Mouse (Mus musculus) stomach, embryonic 15.5 days (tissue): ENCODE results near the gene Wdfy2. TPM values are rescaled to one million over a fixed set of nuclear protein-coding genes. Genes with fewer than 3 reads are reported as not detected.
"Not testable (repeated sequence)": the region's sequence is repeated elsewhere in the genome, so short reads cannot be mapped to it uniquely, and the experiment has no call there.

ENCODE experiments used
- ATAC-seq: fragments of 200-750 bp; cut with Nextera tagmentation; 2 replicates; pipeline ENCODE4 v1.8.0; 2017; ENCODE audit warnings: low read depth, moderate number of reproducible peaks, moderate TSS enrichment; ENCODE audit not compliant: insufficient read depth, low FRiP score
- H3K27ac ChIP-seq: fragments of 300-500 bp; sonication (generic); 2 replicates; pipeline ENCODE4 v1.5.1; 2015; ENCODE audit warnings: mild to moderate bottlenecking, inconsistent platforms
- H3K27me3 ChIP-seq: fragments of 300-500 bp; sonication (generic); replicated peaks from 2 replicates; pipeline ENCODE4 v1.6.1; 2015; ENCODE audit warnings: inconsistent platforms
- H3K36me3 ChIP-seq: fragments of 300-500 bp; sonication (generic); 2 replicates; pipeline ENCODE4 v1.6.1; 2015; ENCODE audit warnings: inconsistent platforms
- H3K4me1 ChIP-seq: fragments of 300-500 bp; sonication (generic); 2 replicates; pipeline ENCODE4 v1.6.1; 2015; ENCODE audit warnings: inconsistent platforms
- H3K4me2 ChIP-seq: fragments of 300-500 bp; sonication (generic); 2 replicates; pipeline ENCODE4 v1.6.1; 2015; ENCODE audit warnings: mild to moderate bottlenecking, inconsistent platforms
- H3K4me3 ChIP-seq: fragments of 300-500 bp; sonication (generic); replicated peaks from 2 replicates; pipeline ENCODE4 v1.5.1; 2015; ENCODE audit warnings: inconsistent platforms
- H3K9ac ChIP-seq: fragments of 300-500 bp; sonication (generic); 2 replicates; pipeline ENCODE4 v1.6.1; 2015; ENCODE audit warnings: inconsistent platforms
- H3K9me3 ChIP-seq: fragments of 300-500 bp; sonication (generic); 2 replicates; pipeline ENCODE4 v1.6.1; 2016; ENCODE audit warnings: inconsistent platforms
- WGBS: fragments of 180-500 bp; shearing (Covaris S2); methylation state at CpG from one replicate; pipeline ENCODE4 v1.1.7; 2015; 5-methylcytosine and 5-hydroxymethylcytosine counted together
- polyA plus RNA-seq: library from polyadenylated mRNA; unstranded; fragments of >200 nt; fragmentation: Nextera tagmentation; extraction: Ambion mirVana; gene quantifications from 2 replicates; pipeline ENCODE4 v1.2.1, GENCODE M21; 2015

The Wdfy2 gene
- polyA plus RNA-seq, 1 experiment from 2014 or later = 5.0 TPM

DNA sequence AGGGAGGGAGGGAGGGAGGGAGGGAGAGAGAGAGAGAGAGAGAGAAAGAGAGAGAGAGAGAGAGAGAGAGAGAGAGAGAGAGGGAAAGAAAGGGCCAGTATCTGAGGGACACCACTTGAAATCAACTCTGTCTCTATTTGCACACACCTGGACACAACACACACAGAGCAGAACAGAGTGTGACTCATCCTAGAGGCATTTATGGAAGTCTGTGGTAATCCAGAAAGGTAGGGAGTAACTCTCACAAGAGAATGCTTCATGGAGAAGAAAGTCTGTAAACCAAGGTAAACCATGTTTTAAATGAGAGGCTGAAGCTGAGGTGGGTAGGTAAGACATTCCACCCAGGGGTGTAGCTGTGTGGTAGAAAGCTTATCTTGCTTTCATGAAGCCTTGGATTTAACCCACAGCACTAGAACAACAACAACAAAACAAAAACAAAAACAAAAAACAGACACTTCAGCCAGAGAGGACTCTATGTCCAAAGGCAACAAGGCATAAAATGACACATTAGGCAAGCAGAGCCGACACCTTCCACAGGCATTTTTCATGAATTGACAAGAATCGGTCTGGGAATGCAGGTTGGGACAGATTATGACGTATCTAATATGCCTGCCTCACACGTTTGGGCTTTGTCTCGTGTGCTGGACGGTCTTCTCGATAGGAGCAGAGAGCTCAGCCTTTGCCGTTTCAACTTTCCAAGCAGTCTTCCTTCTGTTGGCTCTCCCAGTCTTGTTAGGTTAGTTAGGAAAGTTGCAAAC is 11.7 kb upstream of the Wdfy2 start:
- no peaks in the 10 kb centered on the region for H3K36me3 ChIP-seq
- H3K27ac ChIP-seq = no peak overlapping the region
- H3K9me3 ChIP-seq = no peaks in the 10 kb centered on the region
- 65% methylated on average over 8 of the region's 8 CpGs for WGBS
- no peak for ATAC-seq
- no peaks in the 10 kb centered on the region for H3K27me3 ChIP-seq
- no peak overlapping the region for H3K9ac ChIP-seq
- no peak overlapping the region for H3K4me3 ChIP-seq
- no peaks in the 10 kb centered on the region for H3K4me1 ChIP-seq
- no peak overlapping the region for H3K4me2 ChIP-seq

GRCm38 (mm10) chr14:62829291-62829690 is 8.2 kb upstream of the Wdfy2 start:
- H3K4me1 ChIP-seq = no peaks in the 10 kb centered on the region
- no peaks in the 10 kb centered on the region for H3K27me3 ChIP-seq
- ATAC-seq = no peak
- no peak overlapping the region for H3K4me3 ChIP-seq
- no peak overlapping the region for H3K27ac ChIP-seq
- H3K4me2 ChIP-seq = no peak overlapping the region
- WGBS = 50% methylated on average over 6 of the region's 6 CpGs
- H3K36me3 ChIP-seq = no peaks in the 10 kb centered on the region
- no peaks in the 10 kb centered on the region for H3K9me3 ChIP-seq
- H3K9ac ChIP-seq = no peak overlapping the region

GRCm38 (mm10) chr14:62831691-62832275 is 5.7 kb upstream of the Wdfy2 start:
- Histone ChIP-seq H3K27me3 (no peaks in the 10 kb centered on the region), H3K9me3 (no peaks in the 10 kb centered on the region), H3K9ac (no peak overlapping the region), H3K4me1 (no peaks in the 10 kb centered on the region), H3K27ac (no peak overlapping the region), H3K4me3 (no peak overlapping the region), H3K36me3 (no peaks in the 10 kb centered on the region), H3K4me2 (no peak overlapping the region)
- 88% methylated on average over 3 of the region's 3 CpGs for WGBS
- no peak for ATAC-seq

GRCm38 (mm10) chr14:62833036-62833435 is 4.4 kb upstream of the Wdfy2 start:
- Histone ChIP-seq H3K9ac (no peak overlapping the region), H3K4me1 (no peaks in the 10 kb centered on the region), H3K9me3 (no peaks in the 10 kb centered on the region), H3K4me2 (no peak overlapping the region), H3K27ac (no peak overlapping the region), H3K27me3 (no peaks in the 10 kb centered on the region), H3K4me3 (no peak overlapping the region), H3K36me3 (no peaks in the 10 kb centered on the region)
- ATAC-seq = no peak
- WGBS = 62% methylated on average over 7 of the region's 7 CpGs

- Histone ChIP-seq H3K9ac (no peak overlapping the region), H3K9me3 (no peaks in the 10 kb centered on the region), H3K4me1 (no peaks in the 10 kb centered on the region), H3K27ac (no peak overlapping the region), H3K36me3 (no peaks in the 10 kb centered on the region), H3K27me3 (no peaks in the 10 kb centered on the region), H3K4me3 (no peak overlapping the region), H3K4me2 (no peak overlapping the region)
- ATAC-seq = no peak
- WGBS = 48% methylated on average over 3 of the region's 3 CpGs
Measured at GRCm38 (mm10) chr14:62833541-62833940, 3.9 kb upstream of the Wdfy2 start.

DNA sequence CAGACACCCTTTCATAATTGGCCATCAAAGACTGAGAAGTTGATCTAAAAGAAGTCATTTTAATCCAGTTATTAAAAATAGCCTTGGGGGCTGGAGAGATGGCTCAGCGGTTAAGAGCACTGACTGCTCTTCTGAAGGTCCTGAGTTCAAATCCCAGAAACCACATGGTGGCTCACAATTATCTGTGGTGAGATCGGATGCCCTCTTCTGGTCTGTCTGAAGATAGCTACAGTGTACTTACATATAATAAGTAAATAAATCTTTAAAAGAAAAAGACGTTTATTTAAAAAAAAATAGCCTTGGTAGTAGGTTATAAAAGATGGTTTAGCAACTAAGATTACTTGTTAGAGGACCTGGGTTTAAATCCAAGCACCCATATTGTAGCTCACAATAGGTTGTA is 1.7 kb upstream of the Wdfy2 start:
- not testable (repeated sequence) for H3K9me3 ChIP-seq, ATAC-seq, H3K4me3 ChIP-seq, H3K27ac ChIP-seq, H3K27me3 ChIP-seq, H3K4me2 ChIP-seq, H3K9ac ChIP-seq, H3K4me1 ChIP-seq, H3K36me3 ChIP-seq
- 75% methylated on average over 3 of the region's 3 CpGs for WGBS

DNA sequence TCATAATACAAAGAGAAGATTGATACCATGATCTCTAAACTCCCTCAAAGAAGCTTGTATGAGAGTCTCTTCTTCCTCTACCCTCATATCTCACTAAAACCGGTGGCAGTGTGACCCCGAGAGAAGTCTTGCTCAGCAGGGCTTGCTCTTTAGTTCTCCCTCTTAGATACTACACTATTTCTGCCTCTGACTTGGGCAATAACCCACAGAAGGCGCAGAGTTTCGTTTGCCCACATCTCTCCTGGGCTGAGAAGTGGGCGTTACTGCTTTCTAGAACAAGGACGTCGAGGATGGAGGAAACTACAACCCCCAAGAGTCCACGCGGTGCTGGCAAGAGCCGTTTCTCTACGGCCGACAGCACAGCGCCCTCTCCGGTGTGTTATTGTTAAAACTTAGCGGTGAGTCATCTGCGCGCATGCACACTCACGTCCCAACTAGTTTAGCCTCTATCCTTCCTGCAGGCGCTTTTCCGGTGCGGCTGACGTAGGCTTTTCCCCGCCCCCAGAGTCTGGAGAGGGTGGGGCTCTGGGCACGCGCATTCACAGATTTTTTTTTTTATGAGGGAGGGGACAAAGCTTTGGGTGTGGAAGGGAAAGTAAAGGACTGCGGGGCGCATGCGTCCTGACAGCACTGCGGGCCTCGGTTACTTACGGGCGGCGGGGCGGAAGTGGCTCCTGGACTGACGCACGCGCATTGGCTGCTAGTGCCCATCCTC is 395 bp upstream of the Wdfy2 start:
- H3K27me3 ChIP-seq = no peaks in the 10 kb centered on the region
- 0 out of 2 replicates have a peak, but pooled peaks cover 3% of the 10 kb centered on the region for H3K36me3 ChIP-seq
- peak; percentile 96 for ATAC-seq
- H3K9ac ChIP-seq = no peak overlapping the region
- H3K4me1 ChIP-seq = no peaks in the 10 kb centered on the region
- WGBS = under 1% methylated on average over 37 of the region's 37 CpGs
- no peaks in the 10 kb centered on the region for H3K9me3 ChIP-seq
- H3K4me2 ChIP-seq = peak overlapping the region; percentile 71
- peak overlapping the region; percentile 79 for H3K4me3 ChIP-seq
- H3K27ac ChIP-seq = peak overlapping the region; percentile 40; the same call in 1 of the 2 replicates

GRCm38 (mm10) chr14:62838336-62838735 is 858 bp downstream of the Wdfy2 start:
- Histone ChIP-seq H3K9me3 (no peaks in the 10 kb centered on the region), H3K4me3 (peak overlapping the region; percentile 79), H3K9ac (peak overlapping the region; percentile 63; the same call in 1 of the 2 replicates), H3K36me3 (0 out of 2 replicates have a peak, but pooled peaks cover 3% of the 10 kb centered on the region), H3K27me3 (no peaks in the 10 kb centered on the region), H3K27ac (peak overlapping the region; percentile 68; the same call in 1 of the 2 replicates), H3K4me1 (no peaks in the 10 kb centered on the region), H3K4me2 (peak overlapping the region; percentile 50)
- WGBS = 13% methylated on average over 9 of the region's 9 CpGs
- ATAC-seq = no peak

- no peak overlapping the region for H3K27ac ChIP-seq
- H3K9ac ChIP-seq = no peak overlapping the region
- no peaks in the 10 kb centered on the region for H3K27me3 ChIP-seq
- no peak for ATAC-seq
- H3K4me3 ChIP-seq = no peak overlapping the region
- peaks cover 14% of the 10 kb centered on the region for H3K4me1 ChIP-seq
- no peaks in the 10 kb centered on the region for H3K9me3 ChIP-seq
- H3K36me3 ChIP-seq = 0 out of 2 replicates have a peak, but pooled peaks cover 3% of the 10 kb centered on the region
- H3K4me2 ChIP-seq = no peak overlapping the region
Measured at GRCm38 (mm10) chr14:62841726-62842125, 4.2 kb downstream of the Wdfy2 start.

GRCm38 (mm10) chr14:62842495-62842894 is 5.0 kb downstream of the Wdfy2 start:
- no peaks in the 10 kb centered on the region for H3K27me3 ChIP-seq
- H3K9me3 ChIP-seq = no peaks in the 10 kb centered on the region
- no peak overlapping the region for H3K4me3 ChIP-seq
- 0 out of 2 replicates have a peak, but pooled peaks cover 3% of the 10 kb centered on the region for H3K36me3 ChIP-seq
- no peak overlapping the region for H3K9ac ChIP-seq
- no peak overlapping the region for H3K4me2 ChIP-seq
- no peak for ATAC-seq
- peaks cover 14% of the 10 kb centered on the region for H3K4me1 ChIP-seq
- no peak overlapping the region for H3K27ac ChIP-seq

DNA sequence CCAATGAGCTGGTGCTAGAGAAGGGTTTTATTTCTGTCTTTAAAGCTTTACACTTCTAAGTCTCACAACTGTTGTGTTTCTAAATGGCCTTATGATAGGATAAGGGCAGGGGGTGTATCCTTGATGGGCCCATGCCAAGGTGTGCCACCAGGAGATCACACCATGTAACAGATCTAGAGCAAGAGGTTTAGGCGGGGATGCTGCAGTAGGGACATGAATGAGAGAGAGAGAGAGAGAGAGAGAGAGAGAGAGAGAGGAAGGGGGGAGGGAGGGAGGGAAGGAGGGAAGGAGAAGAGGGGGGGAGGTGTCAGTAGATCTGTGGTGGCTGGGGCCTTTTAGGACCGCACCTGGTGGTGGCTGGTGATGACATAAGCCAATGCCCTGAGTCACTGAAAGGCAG is 5.5 kb downstream of the Wdfy2 start:
- peaks cover 14% of the 10 kb centered on the region for H3K4me1 ChIP-seq
- 65% methylated on average over 2 of the region's 2 CpGs for WGBS
- no peak overlapping the region for H3K9ac ChIP-seq
- no peak overlapping the region for H3K4me3 ChIP-seq
- H3K9me3 ChIP-seq = no peaks in the 10 kb centered on the region
- no peak overlapping the region for H3K4me2 ChIP-seq
- ATAC-seq = no peak
- H3K27ac ChIP-seq = no peak overlapping the region
- 0 out of 2 replicates have a peak, but pooled peaks cover 3% of the 10 kb centered on the region for H3K36me3 ChIP-seq
- no peaks in the 10 kb centered on the region for H3K27me3 ChIP-seq

DNA sequence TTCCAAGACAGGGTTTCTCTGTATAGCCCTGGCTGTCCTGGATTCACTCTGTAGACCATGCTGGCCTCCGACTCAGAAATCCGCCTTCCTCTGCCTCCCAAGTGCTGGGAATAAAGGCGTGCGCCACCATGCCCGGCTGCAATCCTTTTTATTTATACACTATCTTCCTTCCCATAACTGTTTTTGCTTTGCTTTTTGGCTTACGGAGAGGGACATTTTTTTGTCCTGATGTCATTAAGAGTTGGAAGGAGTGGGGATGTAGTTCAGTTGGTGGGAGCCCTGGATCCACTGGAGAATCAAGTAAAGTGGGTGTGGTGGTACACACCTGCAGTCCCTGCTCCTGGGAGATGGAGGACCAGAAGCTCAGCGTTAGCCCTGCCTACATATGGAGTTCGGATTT is 6.7 kb downstream of the Wdfy2 start:
- Histone ChIP-seq H3K4me3 (no peak overlapping the region), H3K27ac (0 out of 2 replicates have a peak overlapping the region, but pooled peaks have one; percentile 35), H3K9me3 (no peaks in the 10 kb centered on the region), H3K4me1 (peaks cover 14% of the 10 kb centered on the region), H3K9ac (no peak overlapping the region), H3K27me3 (no peaks in the 10 kb centered on the region), H3K36me3 (0 out of 2 replicates have a peak, but pooled peaks cover 3% of the 10 kb centered on the region), H3K4me2 (no peak overlapping the region)
- WGBS = 77% methylated on average over 8 of the region's 8 CpGs
- ATAC-seq = no peak
